Mouse (Mus musculus) kidney, adult 9 months (tissue): ENCODE measurements around the gene Ddx1.

Source experiments
- DNase-seq: peaks from one replicate; pipeline ENCODE4 v3.0.0; 2022

Ddx1 gene

GRCm38 (mm10) chr12:13248691-13249572 lies at the start of gene Ddx1:
Gene Ddx1, minus strand, starts transcription at chr12:13249213.
- peak; percentile 85 for DNase-seq

- DNase-seq, result no peak
These were observed 44.4 kb upstream of the Ddx1 start for GRCm38 (mm10) chr12:13293421-13293881.

GRCm38 (mm10) chr12:13291453-13291852 lies 42.4 kb upstream of the Ddx1 start:
- DNase-seq, result no peak

GRCm38 (mm10) chr12:13269570-13270390 lies 20.8 kb upstream of the Ddx1 start:
- no peak for DNase-seq

- peak; percentile 87 for DNase-seq
These were observed 19.9 kb upstream of the Ddx1 start, which contains the start of gene Nbas for GRCm38 (mm10) chr12:13268826-13269449. Gene Nbas, plus strand, starts transcription at chr12:13269133.

GRCm38 (mm10) chr12:13268412-13268811 lies 19.4 kb upstream of the Ddx1 start:
- no peak for DNase-seq

GRCm38 (mm10) chr12:13255701-13256100 lies 6.7 kb upstream of the Ddx1 start:
- no peak for DNase-seq

GRCm38 (mm10) chr12:13255068-13255467 lies 6.1 kb upstream of the Ddx1 start:
- no peak for DNase-seq

- DNase-seq, result no peak
These were observed 533 bp upstream of the Ddx1 start for GRCm38 (mm10) chr12:13249573-13249919.

- DNase-seq, result no peak
These were observed 6.6 kb downstream of the Ddx1 start for GRCm38 (mm10) chr12:13242453-13242852.

- DNase-seq, result peak; percentile 62
These were observed 30.9 kb downstream of the Ddx1 start for GRCm38 (mm10) chr12:13218101-13218514.

- DNase-seq, result peak; percentile 58
These were observed 31.4 kb downstream of the Ddx1 start for GRCm38 (mm10) chr12:13217568-13217967.

- DNase-seq, result no peak
These were observed 32.4 kb downstream of the Ddx1 start for GRCm38 (mm10) chr12:13216501-13217103.

GRCm38 (mm10) chr12:13214345-13215278 lies 34.4 kb downstream of the Ddx1 start:
- DNase-seq, result peak; percentile 94

- DNase-seq, result peak; percentile 77
These were observed 37.1 kb downstream of the Ddx1 start for GRCm38 (mm10) chr12:13211746-13212482.

- DNase-seq, result no peak
These were observed 39.2 kb downstream of the Ddx1 start for GRCm38 (mm10) chr12:13209692-13210377.

GRCm38 (mm10) chr12:13208983-13209451 lies 40.0 kb downstream of the Ddx1 start:
- peak; percentile 87 for DNase-seq

GRCm38 (mm10) chr12:13208517-13208916 lies 40.5 kb downstream of the Ddx1 start:
- DNase-seq, result no peak

- peak; percentile 68 for DNase-seq
These were observed 41.9 kb downstream of the Ddx1 start for GRCm38 (mm10) chr12:13207099-13207498.

- no peak for DNase-seq
These were observed 43.3 kb downstream of the Ddx1 start for GRCm38 (mm10) chr12:13205733-13206132.
